Mouse (Mus musculus) midbrain, embryonic 10.5 days (tissue): ENCODE results near the gene Gcnt7. TPM values are rescaled to one million over a fixed set of nuclear protein-coding genes. Genes with fewer than 3 reads are reported as not detected.

Experiments
- DNase-seq: peaks from one replicate; pipeline ENCODE4 v3.0.0-alpha.2; 2017; ENCODE audit warnings: low spot score
- H3K27ac ChIP-seq: fragments of 300-500 bp; sonication (generic); replicated peaks from 2 replicates; pipeline ENCODE4 v1.5.1; 2016; ENCODE audit warnings: mild to moderate bottlenecking
- H3K27me3 ChIP-seq: fragments of 300-500 bp; sonication (generic); 2 replicates; pipeline ENCODE4 v1.6.1; 2016; ENCODE audit warnings: low read depth, mild to moderate bottlenecking; ENCODE audit not compliant: poor library complexity, severe bottlenecking
- H3K36me3 ChIP-seq: fragments of 300-500 bp; sonication (generic); 2 replicates; pipeline ENCODE4 v1.6.1; 2016; ENCODE audit warnings: mild to moderate bottlenecking, moderate library complexity
- H3K4me1 ChIP-seq: fragments of 300-500 bp; sonication (generic); 2 replicates; pipeline ENCODE4 v1.6.1; 2016
- H3K4me3 ChIP-seq: fragments of 300-500 bp; sonication (generic); 2 replicates; pipeline ENCODE4 v1.5.1; 2016; ENCODE audit warnings: mild to moderate bottlenecking, moderate library complexity
- H3K9me3 ChIP-seq: fragments of 300-500 bp; sonication (generic); replicated peaks from 2 replicates; pipeline ENCODE4 v1.6.1; 2016; ENCODE audit warnings: mild to moderate bottlenecking
- WGBS: fragments of 180-500 bp; shearing (Covaris S2); methylation state at CpG from one replicate; pipeline ENCODE4 v1.1.7; 2016; 5-methylcytosine and 5-hydroxymethylcytosine counted together
- polyA plus RNA-seq: library from polyadenylated mRNA; unstranded; fragments of >200 nt; fragmentation: Nextera tagmentation; extraction: Ambion mirVana; gene quantifications from 2 replicates; pipeline ENCODE4 v1.2.1, GENCODE M21; 2016

Gcnt7 gene
- polyA plus RNA-seq, 1 experiment from 2014 or later: 1.7 TPM

GRCm38 (mm10) chr2:172413273-172413672, 45.1 kb downstream of the Gcnt7 start:
- no peaks in the 10 kb centered on the region for H3K36me3 ChIP-seq
- H3K4me3 ChIP-seq: no peak overlapping the region
- peaks cover 29% of the 10 kb centered on the region for H3K4me1 ChIP-seq
- no peak for DNase-seq
- 25% methylated on average over 4 of the region's 4 CpGs for WGBS
- peak overlapping the region; percentile 67; the same call in 1 of the 2 replicates for H3K27ac ChIP-seq
- no peaks in the 10 kb centered on the region for H3K9me3 ChIP-seq
- no peaks in the 10 kb centered on the region for H3K27me3 ChIP-seq

- H3K4me1 ChIP-seq: peaks cover 29% of the 10 kb centered on the region
- peak overlapping the region; percentile 67; the same call in 1 of the 2 replicates for H3K27ac ChIP-seq
- no peaks in the 10 kb centered on the region for H3K27me3 ChIP-seq
- H3K4me3 ChIP-seq: 0 out of 2 replicates have a peak overlapping the region, but pooled peaks have one; percentile 14
- no peaks in the 10 kb centered on the region for H3K9me3 ChIP-seq
- no peaks in the 10 kb centered on the region for H3K36me3 ChIP-seq
- 10% methylated on average over 9 of the region's 9 CpGs for WGBS
- DNase-seq: peak; percentile 61
Observed at GRCm38 (mm10) chr2:172412454-172412853, 45.9 kb downstream of the Gcnt7 start.

- peaks cover 29% of the 10 kb centered on the region for H3K4me1 ChIP-seq
- H3K27me3 ChIP-seq: no peaks in the 10 kb centered on the region
- WGBS: 84% methylated on average over 11 of the region's 11 CpGs
- no peak overlapping the region for H3K4me3 ChIP-seq
- no peaks in the 10 kb centered on the region for H3K36me3 ChIP-seq
- DNase-seq: no peak
- H3K9me3 ChIP-seq: no peaks in the 10 kb centered on the region
- no peak overlapping the region for H3K27ac ChIP-seq
Observed at GRCm38 (mm10) chr2:172411091-172411490, 47.3 kb downstream of the Gcnt7 start.

GRCm38 (mm10) chr2:172410686-172411085, 47.7 kb downstream of the Gcnt7 start:
- H3K9me3 ChIP-seq: no peaks in the 10 kb centered on the region

GRCm38 (mm10) chr2:172407499-172407898, 50.9 kb downstream of the Gcnt7 start:
- H3K27me3 ChIP-seq: no peaks in the 10 kb centered on the region
- no peak overlapping the region for H3K27ac ChIP-seq
- peaks cover 15% of the 10 kb centered on the region for H3K4me1 ChIP-seq
- no peak for DNase-seq
- H3K9me3 ChIP-seq: no peaks in the 10 kb centered on the region
- H3K36me3 ChIP-seq: no peaks in the 10 kb centered on the region
- H3K4me3 ChIP-seq: no peak overlapping the region
- 76% methylated on average over 2 of the region's 2 CpGs for WGBS

More at GRCm38 (mm10) chr2:172410686-172411085, 47.7 kb downstream of the Gcnt7 start:
- WGBS: 85% methylated on average over 2 of the region's 2 CpGs
- Histone ChIP-seq H3K27ac (no peak overlapping the region), H3K36me3 (no peaks in the 10 kb centered on the region), H3K4me3 (no peak overlapping the region), H3K27me3 (no peaks in the 10 kb centered on the region), H3K4me1 (peaks cover 29% of the 10 kb centered on the region)
- DNase-seq: no peak

GRCm38 (mm10) chr2:172406173-172406572, 52.2 kb downstream of the Gcnt7 start:
- no peak overlapping the region for H3K4me3 ChIP-seq
- H3K4me1 ChIP-seq: 0 out of 2 replicates have a peak, but pooled peaks cover 6% of the 10 kb centered on the region
- H3K27ac ChIP-seq: no peak overlapping the region
- DNase-seq: no peak
- H3K36me3 ChIP-seq: no peaks in the 10 kb centered on the region
- no peaks in the 10 kb centered on the region for H3K9me3 ChIP-seq
- 72% methylated on average over 4 of the region's 4 CpGs for WGBS
- H3K27me3 ChIP-seq: no peaks in the 10 kb centered on the region

GRCm38 (mm10) chr2:172405011-172405410, 53.4 kb downstream of the Gcnt7 start:
- H3K4me3 ChIP-seq: no peak overlapping the region
- H3K9me3 ChIP-seq: no peaks in the 10 kb centered on the region
- no peaks in the 10 kb centered on the region for H3K36me3 ChIP-seq
- peaks cover 8% of the 10 kb centered on the region for H3K4me1 ChIP-seq
- 78% methylated on average over 3 of the region's 3 CpGs for WGBS
- no peaks in the 10 kb centered on the region for H3K27me3 ChIP-seq
- no peak for DNase-seq
- H3K27ac ChIP-seq: no peak overlapping the region

- no peaks in the 10 kb centered on the region for H3K36me3 ChIP-seq
- DNase-seq: no peak
- H3K4me3 ChIP-seq: no peak overlapping the region
- no peak overlapping the region for H3K27ac ChIP-seq
- 64% methylated on average over 7 of the region's 7 CpGs for WGBS
- H3K9me3 ChIP-seq: no peaks in the 10 kb centered on the region
- H3K27me3 ChIP-seq: no peaks in the 10 kb centered on the region
- H3K4me1 ChIP-seq: peaks cover 13% of the 10 kb centered on the region
Observed at GRCm38 (mm10) chr2:172404239-172404638, 54.2 kb downstream of the Gcnt7 start.

GRCm38 (mm10) chr2:172401116-172401825, 57.1 kb downstream of the Gcnt7 start:
- DNase-seq: no peak
- Histone ChIP-seq H3K27me3 (no peaks in the 10 kb centered on the region), H3K4me1 (peaks cover 15% of the 10 kb centered on the region), H3K36me3 (no peaks in the 10 kb centered on the region), H3K4me3 (no peak overlapping the region), H3K9me3 (no peaks in the 10 kb centered on the region), H3K27ac (no peak overlapping the region)
- 77% methylated on average over 13 of the region's 13 CpGs for WGBS

Other genes starting within 250 kb of the Gcnt7 start
- not detected in 2 replicates for gene Mc3r, start 210.1 kb downstream of the Gcnt7 start, polyA plus RNA-seq
- gene Fam210b, start 113.0 kb downstream of the Gcnt7 start, polyA plus RNA-seq: 24.3 and 33.1 TPM in 2 replicates
- 196 and 221 TPM in 2 replicates for gene Aurka, start 88.1 kb downstream of the Gcnt7 start, polyA plus RNA-seq
- gene Cstf1, start 87.9 kb downstream of the Gcnt7 start, polyA plus RNA-seq: 51.0 and 58.0 TPM in 2 replicates
- gene Cass4, start 64.8 kb downstream of the Gcnt7 start, polyA plus RNA-seq: 0.21 and 0.25 TPM in 2 replicates
- 85.6 and 93.9 TPM in 2 replicates for gene Rtf2, start 18.0 kb downstream of the Gcnt7 start, polyA plus RNA-seq
- gene Fam209, start 13.9 kb upstream of the Gcnt7 start, polyA plus RNA-seq: 0.17 and 0.53 TPM in 2 replicates
- 4.4 and 6.3 TPM in 2 replicates for gene Tfap2c, start 91.0 kb upstream of the Gcnt7 start, polyA plus RNA-seq